Mouse (Mus musculus) testis, adult 2 months (tissue): ENCODE data around the gene Elmo1.

Experiments used
- CTCF ChIP-seq: fragments of 200-500 bp; IDR thresholded peaks from 2 replicates; pipeline ENCODE4 v1.5.1; 2012; ENCODE audit warnings: low read depth, mild to moderate bottlenecking, inconsistent platforms, low read length, moderate library complexity; ENCODE audit not compliant: control insufficient read depth, insufficient read depth, insufficient replicate concordance
- POLR2A ChIP-seq: fragments of 200-500 bp; IDR thresholded peaks from 2 replicates; pipeline ENCODE4 v1.6.1; 2012; ENCODE audit warnings: low read depth, mild to moderate bottlenecking, inconsistent platforms, low read length, moderate library complexity; ENCODE audit not compliant: control insufficient read depth

DNA sequence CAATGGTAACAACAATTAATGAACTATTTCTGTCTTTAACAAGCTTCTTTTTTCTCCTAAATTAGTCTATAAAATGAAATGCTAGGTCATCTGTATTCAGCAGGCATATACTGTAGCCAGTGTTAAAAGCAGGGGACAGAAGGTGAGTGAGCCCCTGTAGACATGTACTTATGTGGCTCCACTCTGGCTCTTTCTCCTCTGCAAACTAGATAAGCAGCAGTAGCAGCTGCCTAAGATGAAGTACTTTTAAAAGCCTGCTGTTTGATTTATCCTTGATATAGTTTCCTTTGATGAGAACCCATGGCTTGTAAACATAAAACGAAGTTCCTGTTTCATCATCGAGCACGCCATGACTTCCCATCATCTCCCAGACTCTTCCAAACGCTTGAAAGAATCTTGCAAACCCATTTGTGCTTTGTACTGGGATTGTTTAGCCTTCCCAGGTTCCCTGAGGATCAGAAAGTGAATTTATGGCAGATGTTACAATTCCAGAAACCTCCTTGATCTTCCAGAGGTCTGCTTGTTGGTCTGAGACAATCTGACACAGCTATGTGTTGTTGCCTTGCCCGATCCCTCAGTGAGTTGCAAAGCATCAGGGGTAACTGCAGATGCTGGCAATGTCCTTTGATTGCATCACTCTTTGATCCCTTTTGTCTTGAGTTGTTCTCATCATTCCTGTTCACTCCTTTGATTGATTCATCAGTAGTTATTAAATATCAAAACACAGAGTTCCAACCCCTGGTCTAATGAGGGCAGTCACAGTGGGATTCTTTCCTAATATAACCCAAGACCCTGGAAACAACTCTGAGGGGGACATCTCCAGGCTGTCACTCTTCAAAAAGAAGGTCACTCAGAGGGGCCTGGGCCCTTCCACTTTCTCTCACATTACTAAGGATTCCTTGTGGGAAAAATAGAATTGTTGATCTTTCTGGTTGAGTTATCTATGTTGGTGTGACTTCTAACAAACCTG is 326.6 kb downstream of the Elmo1 start:
- TF ChIP-seq CTCF (no peak), POLR2A (no peak)
